Mouse (Mus musculus): Measurements from ENCODE around the gene Elof1. TPM values are rescaled to one million over a fixed set of nuclear protein-coding genes. Genes with fewer than 3 reads are reported as not detected.
A peak's percentile ranks its signal among the peaks of the same experiment; 100 is the strongest.

The Elof1 gene
- total RNA-seq, 2 experiments from 2014 or later: 30.1 to 32.7 TPM

DNA sequence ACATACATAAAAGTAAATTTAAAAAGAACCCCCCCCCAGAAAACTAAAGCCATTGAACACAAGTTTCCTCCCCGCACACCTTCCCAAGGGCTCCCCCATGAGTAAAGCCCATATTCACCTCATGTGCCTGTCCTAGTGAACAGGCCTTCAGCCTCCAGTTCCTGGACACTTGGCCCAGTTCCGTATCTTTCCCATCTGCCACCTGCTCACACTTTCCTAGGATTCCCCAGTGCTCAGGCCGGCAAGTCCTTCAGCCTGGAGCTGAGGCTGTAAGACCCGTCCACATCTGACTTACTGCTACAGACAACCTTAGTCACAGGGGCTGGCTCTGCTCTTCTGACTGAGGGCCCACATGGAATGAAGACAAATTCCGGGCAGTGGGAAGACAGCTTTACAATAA, 22.8 kb upstream of the Elof1 start:
- intact Hi-C loops (cut with DNase I; ENCODE audit: low total_unique reads): loop anchor here (10.0 kb wide), 1 partner anchor 165 kb away; no protein-coding TSS in a partner anchor
- DNase-seq: no peak

DNA sequence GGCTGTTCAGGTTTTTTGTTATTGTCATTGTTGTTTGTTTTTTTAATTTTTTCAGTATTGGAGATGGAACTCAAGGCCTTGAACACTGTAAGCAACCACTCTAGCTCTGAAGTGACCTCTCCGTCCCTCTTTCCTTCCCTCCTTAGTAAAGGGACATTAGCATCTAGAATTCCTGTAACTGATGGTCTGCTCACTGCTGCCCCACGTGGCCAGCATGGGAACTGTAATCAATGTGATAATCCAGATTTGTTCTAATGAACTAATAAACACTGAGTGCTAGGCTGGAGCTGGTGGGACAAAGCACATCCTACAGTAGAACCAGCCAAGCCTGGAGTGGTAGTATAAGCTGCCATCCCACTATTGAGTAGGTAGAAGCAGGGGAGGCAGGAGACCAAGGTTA, 21.5 kb upstream of the Elof1 start:
- intact Hi-C loops (cut with DNase I; ENCODE audit: low total_unique reads): no loop called here
- DNase-seq: no peak

DNA sequence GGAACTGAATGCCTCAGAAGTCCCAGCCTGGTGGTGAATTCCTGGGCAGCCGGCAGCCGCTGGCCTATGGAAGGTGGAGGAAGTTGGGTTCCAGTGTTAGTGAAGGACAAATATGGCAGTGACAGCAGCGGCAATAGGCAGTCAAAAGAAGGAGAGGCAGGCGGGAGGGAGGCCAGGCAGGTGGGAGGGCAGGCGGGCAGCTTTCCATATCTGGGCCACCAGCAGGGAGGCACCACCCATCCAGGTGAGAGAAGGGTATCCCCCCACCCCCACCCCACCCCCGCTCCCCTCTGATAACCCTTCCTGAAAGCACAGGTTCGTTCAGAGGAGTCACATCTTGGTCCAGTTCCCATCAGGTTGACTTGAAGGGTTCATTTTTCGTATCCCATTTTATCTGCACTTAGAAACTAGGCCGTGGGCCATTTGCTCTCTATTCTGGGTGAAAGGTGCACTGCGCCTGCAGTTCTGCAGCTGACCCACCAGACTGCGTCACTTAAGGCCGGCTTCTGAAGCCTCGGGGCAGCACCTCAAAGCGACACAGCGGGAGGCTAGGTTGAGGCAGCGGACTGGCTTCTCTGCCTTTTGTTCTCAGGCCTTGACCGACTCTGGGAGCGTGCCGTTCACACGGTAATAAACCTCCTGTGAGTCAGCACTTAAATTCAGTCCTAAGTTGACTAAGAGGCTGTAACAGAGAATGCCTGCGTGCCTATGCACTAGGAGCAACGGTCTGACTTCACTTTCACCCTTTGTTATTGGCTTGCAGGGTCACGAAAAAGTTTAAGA, 20.0 kb upstream of the Elof1 start:
- intact Hi-C loops (cut with DNase I; ENCODE audit: low total_unique reads): no loop called here
- DNase-seq: no peak

DNA sequence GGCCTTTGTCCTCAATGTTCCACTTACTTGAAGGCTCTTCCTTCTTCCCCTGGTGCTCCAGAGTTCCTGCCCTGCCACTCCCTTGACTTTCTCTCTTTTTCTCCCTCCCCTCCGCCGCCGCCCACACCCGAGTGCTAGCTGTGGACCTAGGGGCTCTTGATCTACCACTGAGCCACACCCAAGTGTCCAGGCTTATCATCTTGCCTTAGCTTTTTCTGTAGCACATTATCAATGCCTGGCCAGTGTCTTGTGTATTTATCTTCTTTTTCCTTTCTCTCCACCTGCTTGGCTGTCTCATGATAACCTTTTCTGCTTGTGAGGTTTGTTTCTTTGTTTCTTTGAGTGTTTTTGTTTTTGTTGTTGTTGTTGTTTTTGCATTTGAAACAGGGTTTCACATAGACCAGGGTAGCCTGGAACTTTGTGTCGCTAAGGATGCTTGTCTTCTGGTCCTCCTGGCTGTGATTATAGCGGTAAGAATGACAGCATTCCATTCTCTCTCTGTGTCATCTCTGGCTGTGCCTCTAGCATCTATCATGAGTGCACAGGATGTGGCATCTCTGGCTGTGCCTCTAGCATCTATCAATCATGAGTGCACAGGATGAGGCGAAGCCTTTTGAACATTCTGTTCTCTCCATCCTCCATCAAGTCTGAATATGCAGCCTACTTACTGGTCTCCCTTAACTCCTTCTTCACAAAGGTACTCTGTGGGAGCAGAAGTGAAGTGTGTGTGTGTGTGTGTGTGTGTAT, 18.8 kb upstream of the Elof1 start, which contains the start of gene Acp5:
Gene Acp5 (minus strand): TSS at position 68 of the 747 bp plus-strand sequence.
- no peak for DNase-seq
- intact Hi-C loops (cut with DNase I; ENCODE audit: low total_unique reads): no loop called here

DNA sequence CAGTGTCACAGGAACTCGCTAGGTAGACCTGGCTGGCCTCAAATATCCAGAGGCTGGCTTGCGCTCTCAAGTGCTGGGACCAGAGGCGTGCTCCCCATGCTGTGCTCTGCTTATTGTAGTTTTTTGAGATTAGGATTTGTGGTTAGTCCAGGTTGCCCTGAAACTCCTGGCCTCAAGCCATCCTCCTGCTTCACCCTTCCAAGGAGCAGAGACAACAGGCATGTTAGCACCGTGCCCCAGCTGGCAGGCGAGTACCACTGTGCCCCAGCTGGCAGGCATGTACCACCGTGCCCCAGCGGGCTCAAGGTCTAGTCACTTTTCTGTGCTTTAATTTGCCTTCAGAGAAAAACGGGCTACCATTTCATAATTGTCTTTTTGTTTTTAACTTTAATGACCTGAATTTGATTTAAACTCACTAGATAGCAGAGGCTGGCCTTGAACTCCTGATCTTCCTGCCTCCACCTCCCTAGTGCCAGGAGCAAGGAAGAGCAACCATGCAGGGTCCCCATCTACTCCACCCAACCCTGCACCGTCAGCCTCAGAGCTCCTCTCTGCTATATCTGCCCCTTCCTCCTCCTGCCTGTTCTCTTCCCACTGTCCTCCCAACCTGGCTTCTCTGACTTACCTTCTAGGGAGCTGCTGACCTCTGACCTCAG, 18.1 kb upstream of the Elof1 start:
- DNase-seq: no peak
- intact Hi-C loops (cut with DNase I; ENCODE audit: low total_unique reads): no loop called here

DNA sequence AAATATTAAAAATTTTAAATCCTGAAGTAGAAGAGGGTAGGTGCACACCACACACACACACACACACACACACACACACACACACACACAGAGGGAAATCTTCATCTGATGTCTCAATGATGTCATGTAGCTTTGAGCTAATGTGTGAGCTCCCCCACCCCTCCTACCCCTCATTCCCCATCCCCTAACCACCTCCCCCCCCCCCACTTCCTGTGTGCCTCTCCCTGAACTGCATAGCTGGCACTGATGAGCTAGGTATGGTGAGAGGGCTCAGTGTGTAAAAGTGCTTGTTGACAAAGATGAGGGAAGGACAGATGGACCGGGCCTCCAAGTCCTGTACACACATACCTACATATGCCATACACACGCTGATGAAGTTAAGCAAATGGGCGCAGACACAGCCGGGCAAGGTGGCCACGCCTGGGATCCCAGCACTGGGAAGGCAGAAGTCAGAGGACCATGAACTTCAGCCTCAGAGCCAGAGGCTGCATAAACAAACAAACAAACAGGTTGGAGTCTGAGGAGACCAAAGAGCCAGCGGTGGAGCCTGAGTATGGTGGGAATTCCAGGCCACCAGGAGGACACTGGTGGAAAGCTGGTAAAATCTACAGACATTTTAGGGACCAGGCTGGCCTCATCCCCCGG, 17.4 kb upstream of the Elof1 start:
- DNase-seq: no peak
- intact Hi-C loops (cut with DNase I; ENCODE audit: low total_unique reads): no loop called here

DNA sequence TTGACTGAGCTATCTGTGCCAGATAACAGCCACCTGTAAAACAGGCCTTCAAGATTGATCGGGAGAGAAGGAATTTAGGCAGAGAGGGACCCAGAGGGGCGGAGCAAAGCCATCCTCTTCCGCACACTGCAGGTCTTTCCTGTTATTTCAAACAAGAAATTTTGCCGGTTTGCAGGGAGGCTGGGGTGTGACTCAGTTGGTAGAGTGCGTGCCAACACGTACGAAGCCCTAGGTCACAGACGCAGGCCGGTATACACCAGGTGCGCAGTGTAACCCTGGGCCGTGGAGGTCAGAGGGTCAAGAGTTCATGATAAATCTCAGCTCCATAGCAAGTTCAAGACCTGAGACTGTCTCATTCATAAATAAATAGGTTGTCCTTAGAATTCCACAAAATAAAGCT, 15.2 kb upstream of the Elof1 start:
- no peak for DNase-seq
- intact Hi-C loops (cut with DNase I; ENCODE audit: low total_unique reads): no loop called here

DNA sequence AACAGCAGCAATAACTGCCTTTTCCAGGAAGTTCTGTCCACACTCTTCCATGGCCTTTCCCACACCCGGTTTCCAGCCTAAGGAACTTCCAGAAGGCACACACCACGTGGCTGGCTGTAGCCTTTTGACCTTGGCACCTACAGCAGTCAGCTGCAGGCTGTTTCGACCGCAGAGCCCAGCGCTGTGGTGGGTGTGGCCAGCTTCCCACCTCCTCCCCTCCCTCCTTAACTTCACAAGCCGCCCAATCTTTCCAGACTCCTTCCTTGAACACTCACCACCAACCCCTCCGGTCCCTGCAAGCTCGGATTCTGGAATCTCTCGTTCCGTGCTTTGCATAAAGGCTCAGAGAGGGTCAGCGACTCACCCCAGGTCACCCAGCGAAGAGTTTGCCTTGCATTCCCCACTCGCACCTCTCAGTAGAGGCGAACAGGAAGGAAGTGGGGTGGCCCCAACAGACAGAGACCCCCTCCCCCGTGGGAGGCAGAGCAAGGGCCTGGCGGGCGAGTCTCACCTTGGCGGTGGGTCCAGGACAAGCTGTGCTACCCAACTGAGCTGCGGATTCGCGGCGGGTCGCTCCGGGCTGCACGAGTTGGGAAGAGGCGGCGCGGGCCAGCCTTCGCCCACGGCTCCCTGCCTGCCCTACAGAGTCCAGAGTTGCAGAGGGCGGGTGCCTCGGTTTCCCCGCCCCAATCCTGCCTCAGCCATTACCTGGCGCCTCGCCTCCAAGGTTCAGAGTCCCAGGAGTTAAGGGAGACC, 14.4 kb upstream of the Elof1 start:
- intact Hi-C loops (cut with DNase I; ENCODE audit: low total_unique reads): no loop called here
- peak; percentile 34 for DNase-seq

DNA sequence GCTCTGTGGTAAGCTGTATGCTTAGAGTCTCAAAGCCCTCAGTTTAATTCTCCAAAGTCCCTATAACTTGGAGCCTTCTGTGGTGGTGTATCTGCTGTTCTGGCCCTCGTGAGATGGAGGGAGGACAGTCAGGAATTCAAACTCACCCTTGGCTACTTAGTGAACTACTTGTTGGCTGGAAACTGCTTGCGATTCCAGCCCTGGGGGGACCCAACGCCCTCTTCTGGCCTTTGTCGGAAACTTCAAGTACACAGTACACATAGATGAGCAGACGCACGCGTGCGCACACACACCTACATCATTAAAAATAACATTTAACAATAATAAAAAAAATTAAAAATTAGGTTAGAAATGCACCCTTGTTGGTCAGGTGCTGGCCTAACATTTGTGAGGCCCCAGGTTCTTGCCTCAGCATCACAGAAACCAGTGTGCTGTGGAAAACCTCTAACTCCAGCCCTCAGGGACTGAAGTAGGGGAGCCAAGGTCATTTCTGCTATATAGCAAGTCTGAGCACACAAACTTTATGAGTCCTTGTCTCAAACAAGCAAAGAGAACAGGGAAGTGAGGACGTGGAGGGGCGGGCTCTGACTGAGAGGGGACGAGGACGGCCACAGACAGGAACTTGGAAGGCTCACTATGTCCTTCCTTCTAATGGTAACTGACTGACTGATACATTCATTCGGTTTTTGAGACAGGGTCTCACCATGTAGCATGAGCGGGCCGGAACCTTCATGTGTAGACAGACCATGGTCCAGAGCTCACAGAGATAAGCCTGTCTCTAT, 8.5 kb upstream of the Elof1 start:
- intact Hi-C loops (cut with DNase I; ENCODE audit: low total_unique reads): no loop called here
- no peak for DNase-seq

DNA sequence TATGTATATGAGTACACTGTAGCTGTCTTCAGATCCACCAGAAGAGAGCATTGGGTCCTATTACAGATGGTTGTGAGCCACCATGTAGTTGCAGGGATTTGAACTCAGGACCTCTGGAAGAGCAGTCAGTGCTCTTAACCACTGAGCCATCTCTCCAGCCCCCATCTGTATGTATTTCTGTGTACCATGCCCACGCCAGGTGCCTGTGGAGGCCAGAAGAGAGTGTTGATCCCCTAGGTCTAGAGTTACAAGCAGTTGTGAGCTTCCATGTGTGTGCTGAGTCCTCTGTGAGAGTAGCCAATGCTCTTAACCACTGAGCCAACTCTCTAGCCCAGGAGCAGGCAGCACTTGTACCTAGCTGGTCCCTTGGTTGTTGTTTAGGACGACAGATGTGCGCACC, 7.2 kb upstream of the Elof1 start:
- intact Hi-C loops (cut with DNase I; ENCODE audit: low total_unique reads): no loop called here
- DNase-seq: no peak

DNA sequence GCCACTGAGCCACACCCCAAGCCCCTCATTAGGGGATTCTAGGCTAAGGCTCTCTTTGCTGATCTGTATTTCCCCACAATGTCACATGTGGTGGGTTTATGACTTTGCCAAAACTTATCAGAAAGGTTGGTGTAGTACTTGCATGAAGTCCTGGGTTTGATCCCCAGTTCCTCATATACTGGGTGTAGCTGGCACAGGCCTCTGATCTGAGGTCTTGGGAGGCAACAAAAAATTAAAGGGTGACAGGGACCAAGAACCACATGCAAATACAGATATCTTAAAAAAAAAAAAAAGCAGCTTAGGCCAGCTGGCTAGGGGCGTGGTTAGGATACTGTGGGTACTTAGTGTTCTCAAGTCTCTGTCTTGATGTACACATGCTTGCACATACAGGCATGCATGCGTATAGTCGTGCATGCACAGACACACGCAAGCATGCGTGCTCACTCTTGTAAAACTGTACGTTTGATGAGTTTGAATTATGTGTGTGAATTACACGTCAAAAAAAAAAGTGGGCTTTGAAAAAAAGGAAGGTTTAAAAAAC, 6.2 kb upstream of the Elof1 start:
- intact Hi-C loops (cut with DNase I; ENCODE audit: low total_unique reads): no loop called here
- no peak for DNase-seq

DNA sequence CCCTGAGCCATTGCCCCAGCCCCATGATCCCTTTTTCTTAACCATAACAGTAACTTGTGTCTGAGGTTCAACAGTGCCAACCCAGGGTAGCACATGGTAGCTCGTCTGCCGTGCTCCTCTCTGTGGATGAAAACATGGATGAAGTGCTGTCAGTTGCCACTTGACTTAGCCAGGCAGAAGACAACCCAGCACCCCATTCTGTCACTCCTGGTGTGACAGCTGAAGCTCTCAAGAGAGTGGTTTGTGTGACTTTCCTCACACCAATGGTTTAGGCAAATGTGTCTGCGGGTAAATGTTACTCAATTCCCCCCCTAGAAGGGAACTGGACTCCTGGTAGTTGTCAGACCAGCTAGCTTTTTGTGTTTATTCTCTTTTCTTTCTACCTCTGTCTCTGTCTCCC, 5.0 kb upstream of the Elof1 start:
- DNase-seq: no peak
- intact Hi-C loops (cut with DNase I; ENCODE audit: low total_unique reads): no loop called here

DNA sequence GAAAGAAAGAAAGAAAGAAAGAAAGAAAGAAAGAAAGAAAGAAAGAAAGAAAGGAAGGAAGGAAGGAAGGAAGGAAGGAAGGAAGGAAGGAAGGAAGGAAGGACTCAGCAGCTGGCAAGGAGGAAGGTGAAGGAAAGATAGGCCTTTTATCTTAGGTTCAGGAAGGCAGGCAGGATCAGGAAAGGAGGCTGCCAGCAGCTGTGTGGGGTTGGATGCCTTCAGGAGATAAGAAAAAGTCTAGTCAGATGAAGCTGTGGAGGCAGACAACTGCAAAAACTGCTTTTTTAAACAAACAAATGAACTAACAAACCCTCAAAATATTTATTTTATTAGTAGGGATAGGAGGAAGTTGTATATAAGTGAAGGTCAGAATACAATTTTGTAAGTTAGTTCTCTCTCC, 4.6 kb upstream of the Elof1 start:
- intact Hi-C loops (cut with DNase I; ENCODE audit: low total_unique reads): no loop called here
- no peak for DNase-seq

DNA sequence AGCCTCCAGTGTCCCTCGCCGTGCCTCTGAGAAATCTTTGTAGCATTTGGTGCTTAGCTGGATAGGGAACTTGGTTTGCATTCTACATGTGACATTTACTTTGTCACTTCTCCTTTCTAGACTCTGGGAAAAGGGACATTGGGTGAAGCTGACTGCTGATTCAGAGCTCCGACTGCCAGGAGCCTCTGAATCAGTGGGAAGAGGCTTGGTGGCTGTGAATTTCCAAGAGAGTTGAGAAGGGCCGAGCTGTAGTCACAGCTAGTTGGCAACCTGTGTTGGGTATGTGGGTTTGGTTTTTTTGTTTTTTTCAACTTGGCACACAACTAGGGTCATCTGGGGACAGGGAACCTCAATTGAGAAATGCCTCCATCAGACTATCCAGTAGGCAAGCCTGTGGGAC, 2.6 kb upstream of the Elof1 start:
- DNase-seq: no peak
- intact Hi-C loops (cut with DNase I; ENCODE audit: low total_unique reads): no loop called here

DNA sequence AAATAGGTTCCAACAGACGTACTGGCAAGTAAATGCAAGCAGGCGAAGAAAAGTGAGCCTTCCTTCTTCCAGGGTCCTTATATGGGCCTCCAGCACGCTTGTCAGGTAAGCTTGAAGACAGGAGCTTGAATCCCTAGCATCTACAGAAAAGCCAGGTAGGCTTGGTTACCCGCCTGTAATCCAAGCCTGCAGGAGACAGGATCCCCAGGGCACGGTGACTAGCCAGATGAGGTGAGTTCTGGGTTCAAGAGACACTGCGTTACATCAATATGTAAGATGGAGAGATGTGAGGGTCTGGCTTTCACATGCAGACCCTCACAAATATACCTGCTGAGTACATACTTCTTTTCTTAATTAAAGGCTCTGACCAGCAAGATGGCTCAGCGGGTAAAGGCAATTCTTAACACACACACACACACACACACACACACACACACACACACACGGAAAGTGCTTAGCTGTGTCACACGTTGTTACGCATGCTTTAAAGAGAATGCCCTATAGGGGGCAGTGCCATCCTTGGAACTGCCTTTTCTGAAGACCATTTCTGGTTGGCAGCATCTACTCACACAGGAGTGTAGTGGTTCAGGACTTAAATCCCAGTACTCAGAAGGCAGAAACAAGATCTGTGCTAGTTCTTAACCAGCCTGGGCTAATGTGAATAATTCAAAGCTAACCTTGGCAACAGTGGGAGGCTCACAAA, 933 bp upstream of the Elof1 start:
- DNase-seq: no peak
- intact Hi-C loops (cut with DNase I; ENCODE audit: low total_unique reads): no loop called here

DNA sequence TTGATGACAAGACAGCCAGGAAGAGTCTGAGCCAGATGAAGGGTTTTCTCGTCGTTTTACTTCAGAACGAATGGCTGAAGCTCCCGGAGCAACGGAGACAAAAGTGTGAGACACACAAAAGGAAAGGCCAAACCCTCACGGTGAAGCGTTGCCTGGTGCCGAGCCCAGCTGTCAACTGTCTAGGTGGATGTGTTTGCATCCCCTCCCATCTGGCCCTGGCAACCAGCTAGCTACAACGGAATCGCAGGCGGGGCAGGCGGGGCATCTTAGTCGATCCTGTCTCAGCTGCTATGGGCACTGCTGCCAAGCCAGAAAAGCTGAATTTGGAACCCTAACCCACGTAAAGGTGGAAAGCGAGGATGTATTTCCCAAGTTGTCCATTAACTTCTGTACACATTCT, 886 bp downstream of the Elof1 start:
- DNase-seq: no peak
- intact Hi-C loops (cut with DNase I; ENCODE audit: low total_unique reads): no loop called here

DNA sequence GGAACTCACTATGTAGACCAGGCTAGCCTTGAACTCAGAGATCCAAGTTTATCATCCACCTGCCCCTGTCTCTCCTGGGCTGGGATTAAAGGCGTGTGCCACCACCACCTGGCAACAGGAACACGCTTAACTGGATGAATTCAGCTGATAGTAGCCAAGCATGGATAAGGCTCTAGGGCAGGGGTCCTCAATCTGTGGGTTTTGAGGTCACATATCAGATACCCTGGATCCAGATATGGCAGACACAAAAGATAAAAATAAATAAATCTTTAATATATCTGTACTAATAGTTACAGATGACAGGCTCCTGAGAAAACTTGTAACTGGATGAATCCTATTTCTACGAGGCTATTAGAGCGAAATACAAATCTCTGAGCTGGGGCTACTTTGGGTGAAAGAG, 1.3 kb downstream of the Elof1 start:
- intact Hi-C loops (cut with DNase I; ENCODE audit: low total_unique reads): no loop called here
- no peak for DNase-seq

DNA sequence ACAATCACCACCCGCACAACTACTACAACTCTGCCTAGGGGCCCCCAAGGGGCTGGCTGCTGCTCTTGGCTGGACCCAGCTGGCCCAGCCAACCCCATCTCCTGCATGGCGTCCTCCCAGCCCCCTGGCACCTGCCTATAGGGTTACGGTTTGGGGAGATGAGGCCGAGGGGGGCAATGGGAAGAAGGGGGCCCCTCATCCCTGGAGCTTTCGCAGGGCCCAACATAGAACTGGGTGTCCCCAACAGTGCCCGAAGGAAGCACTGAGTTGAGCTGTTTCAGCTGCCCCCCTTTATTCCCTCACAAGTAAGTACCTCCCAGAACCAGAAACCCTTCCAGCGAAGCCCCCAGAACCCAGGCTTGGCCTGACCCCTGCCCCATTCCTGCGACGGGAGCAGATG, 8.8 kb downstream of the Elof1 start:
- DNase-seq: no peak
- intact Hi-C loops (cut with DNase I; ENCODE audit: low total_unique reads): no loop called here

Measured in gastrocnemius, postnatal 14 days (tissue).